Mouse (Mus musculus) monocyte, adult 5-6 weeks (primary cell): ENCODE data around the gene Ubap1l. TPM values are rescaled to one million over a fixed set of nuclear protein-coding genes. Genes with fewer than 3 reads are reported as not detected.

Experiments
- ATAC-seq: fragments of 153-309, 156-312 bp; replicated peaks from 2 replicates; pipeline ENCODE4 v1.8.0; 2017; ENCODE audit warnings: mild to moderate bottlenecking; ENCODE audit not compliant: low TSS enrichment, insufficient number of reproducible peaks, severe bottlenecking, poor library complexity, low FRiP score
- total RNA-seq: library from RNA; stranded (forward); fragments of 200-1000, 200-491, 200-594 nt; gene quantifications from 3 replicates; pipeline ENCODE4 v1.2.3, GENCODE M21; 2017

The Ubap1l gene
- total RNA-seq, 1 experiment from 2014 or later = not detected

- peak; percentile 34; the same call in 1 of the 2 replicates for ATAC-seq
These were observed 43.7 kb downstream of the Ubap1l start for GRCm38 (mm10) chr9:65404331-65405183.

DNA sequence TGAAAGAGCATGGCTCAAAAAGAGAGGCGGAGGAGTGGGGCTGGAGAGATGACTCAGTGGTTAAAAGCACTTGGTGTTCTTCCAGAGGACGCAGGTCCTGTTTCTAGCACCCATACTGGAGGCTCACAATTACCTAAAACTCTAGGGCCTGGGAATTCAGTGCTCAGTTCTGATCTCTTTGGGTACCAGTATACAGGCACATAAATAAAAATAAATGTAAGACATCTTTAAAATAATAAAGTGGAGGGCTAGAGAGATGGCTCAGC is 44.3 kb downstream of the Ubap1l start:
- no peak for ATAC-seq

- ATAC-seq = no peak
These were observed 46.5 kb downstream of the Ubap1l start for GRCm38 (mm10) chr9:65407327-65407726.

DNA sequence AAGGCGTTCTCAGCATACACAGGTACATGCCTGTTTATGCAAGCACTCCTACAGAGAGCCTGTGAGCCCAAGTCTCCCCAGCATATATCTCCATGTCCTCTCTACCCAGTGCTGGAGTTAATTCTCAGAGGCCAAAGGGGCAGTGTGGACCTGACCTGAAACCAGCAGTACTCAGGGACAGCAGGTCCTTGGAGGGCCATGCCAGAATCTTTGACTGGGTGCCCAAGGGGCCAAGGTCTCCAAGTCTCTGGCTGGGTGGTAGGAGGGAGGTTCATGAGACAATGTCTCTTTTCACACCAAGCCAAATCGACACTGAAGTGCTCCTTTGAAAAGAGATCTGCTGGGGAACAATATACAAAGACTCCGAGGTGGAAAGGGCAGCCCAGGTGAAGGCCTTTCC is 47.0 kb downstream of the Ubap1l start:
- ATAC-seq = no peak

DNA sequence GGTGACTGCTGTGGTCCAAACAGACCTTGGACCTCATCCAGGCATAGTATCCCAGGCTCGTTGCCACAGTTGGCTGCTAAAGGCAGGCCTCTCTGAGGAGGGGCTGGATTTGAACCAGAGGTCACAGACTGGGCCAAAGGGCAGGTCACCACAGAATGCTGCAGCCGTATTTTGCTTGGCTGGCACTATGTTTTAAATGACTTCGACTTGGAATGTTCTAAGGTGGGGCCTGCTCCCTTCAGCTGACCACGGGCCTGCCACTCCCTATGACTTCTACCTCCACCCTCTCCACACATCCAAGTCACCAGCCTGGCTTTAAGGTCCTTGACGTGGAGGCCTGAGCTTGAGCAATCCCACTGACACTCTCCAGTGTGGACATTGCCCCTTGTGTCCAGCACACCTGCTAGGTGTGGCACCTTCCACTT is 48.0 kb downstream of the Ubap1l start:
- no peak for ATAC-seq

DNA sequence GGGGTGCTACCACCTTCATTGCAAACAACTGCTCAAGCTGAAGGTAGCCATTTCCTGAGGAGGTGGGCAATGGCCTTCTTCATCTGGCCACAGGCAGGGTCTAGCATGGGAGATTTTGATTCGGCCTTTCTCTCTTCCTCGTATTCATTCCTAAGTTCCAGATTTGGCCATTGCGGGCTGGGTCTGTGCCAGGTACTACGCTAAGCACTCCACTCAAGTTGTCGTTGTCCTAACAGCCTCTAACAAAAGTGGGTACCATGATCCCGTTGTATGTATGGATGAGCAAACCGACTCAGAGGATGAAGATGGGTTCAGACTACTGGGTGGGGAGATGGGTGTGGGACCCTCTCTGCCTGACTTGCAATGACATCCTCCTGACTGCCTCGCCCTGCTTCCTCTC is 49.5 kb downstream of the Ubap1l start:
- no peak for ATAC-seq

DNA sequence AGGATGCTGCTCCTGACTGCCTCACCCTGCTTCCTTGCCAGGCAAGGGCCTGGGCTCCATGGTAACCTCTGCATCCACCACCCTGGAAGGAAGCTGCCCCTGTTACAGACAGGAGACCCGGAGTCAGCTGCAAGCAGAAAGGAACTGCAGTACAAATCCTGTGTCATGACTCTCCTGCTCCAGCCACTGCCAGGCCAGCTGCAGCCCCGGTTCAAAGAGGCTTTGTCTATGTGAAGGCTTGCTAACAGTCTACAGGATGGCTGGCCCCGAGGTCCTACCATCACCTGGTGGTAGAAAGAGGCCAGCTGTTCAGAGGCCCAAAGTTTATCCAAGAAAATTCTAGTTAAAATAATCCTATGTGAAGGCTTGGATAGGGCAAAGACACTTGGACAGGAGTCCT is 50.5 kb downstream of the Ubap1l start:
- ATAC-seq = no peak

DNA sequence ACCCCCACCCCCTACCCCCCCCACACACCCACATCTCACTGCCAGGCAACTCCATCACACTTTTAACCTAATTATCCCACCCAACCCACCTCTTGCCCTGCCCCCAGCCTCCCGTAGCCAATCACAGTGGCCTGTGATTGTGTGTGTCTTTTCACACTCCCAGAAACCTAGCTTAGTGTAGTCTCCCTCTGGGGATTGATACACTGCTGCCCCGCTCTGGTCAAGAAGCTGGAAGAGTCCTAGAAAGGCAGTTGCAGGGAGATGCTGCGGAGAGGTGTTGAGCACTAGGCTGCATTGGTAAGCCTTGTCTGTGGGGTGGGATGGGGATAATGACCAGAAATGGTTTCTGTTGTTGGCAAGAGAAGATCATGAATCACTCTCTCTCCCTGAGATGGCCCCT is 56.9 kb downstream of the Ubap1l start:
- ATAC-seq = no peak

DNA sequence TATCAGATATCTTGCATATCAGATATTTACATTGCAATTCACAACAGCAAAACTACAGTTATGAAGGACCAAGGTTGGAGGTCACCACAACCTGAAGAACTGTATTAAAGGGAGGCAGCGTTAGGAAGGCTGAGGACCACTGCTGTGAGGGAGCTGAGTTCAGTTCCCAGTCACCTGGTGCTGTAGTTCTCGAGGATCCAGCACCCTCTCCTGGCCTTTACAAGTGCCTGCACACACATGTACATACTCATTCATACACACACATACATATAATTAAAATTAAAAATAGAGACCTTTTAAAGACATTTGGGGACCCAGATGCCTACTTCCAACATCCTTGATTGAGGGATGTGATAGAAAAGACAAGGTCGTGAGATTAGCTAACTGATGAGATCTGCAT is 58.8 kb downstream of the Ubap1l start:
- ATAC-seq = no peak

GRCm38 (mm10) chr9:65422760-65423501 is 62.1 kb downstream of the Ubap1l start, which contains the start of gene Slc51b:
Slc51b (minus strand) TSS chr9:65422955.
- ATAC-seq = no peak

DNA sequence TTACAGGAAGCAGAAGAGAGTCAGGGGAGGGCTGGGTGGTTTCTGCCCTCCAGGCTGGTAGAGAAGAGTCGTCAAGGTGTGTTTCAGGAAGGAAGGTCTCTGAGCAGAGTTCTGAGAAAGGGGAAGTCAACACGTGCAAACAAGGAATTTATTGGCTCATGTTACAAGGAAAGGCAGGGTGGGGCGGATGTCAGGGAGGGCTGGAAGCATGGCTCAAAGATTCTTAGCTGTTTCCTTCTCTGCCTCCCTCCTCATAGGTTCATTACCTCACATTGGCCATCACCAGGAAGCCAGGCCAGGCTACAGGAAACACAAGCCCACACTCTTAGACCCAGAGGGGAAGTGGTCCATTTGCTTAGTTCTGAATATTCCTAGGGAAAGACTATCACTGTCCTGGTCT is 63.6 kb downstream of the Ubap1l start:
- ATAC-seq = no peak

DNA sequence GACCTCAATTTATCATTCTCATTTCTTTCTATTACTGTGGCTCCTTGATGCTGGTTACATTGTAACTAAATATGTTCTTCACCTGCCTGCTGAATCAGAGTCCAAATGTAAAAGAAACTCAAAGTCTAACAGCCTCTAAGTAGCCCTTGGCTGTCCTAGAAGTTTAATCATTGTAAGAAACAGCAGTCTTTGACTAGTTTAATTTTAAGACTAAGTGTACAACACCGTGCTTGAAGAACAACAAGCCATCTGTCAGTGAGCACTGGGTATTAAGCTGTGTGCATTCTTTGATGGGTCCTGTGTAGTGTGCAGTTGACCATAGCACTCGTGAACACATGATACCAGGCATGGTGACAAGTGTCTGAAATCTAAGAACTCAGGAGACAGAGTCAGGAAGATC is 66.7 kb downstream of the Ubap1l start:
- ATAC-seq = no peak

DNA sequence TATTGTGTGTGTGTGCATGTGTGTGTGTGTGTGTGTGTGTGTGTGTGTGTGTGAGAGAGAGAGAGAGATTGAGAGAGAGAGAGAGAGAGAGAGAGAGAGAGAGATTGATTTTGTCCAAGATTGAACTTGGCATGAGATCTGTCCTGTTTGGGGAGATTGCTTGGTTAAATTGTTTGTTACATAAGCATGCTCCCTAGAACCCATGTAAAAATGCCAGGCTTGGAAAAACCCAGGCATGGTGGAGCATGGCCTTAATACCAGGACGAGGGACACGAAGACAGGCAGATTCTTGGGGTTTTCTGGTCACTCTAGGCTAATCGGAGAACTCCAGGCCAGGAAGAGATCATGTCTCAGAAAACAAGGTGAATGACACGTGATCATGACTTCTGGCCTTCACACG is 67.2 kb downstream of the Ubap1l start:
- no peak for ATAC-seq

Other genes starting within 250 kb of the Ubap1l start
- gene Igdcc3, start 219.9 kb upstream of the Ubap1l start, total RNA-seq = not detected in 3 replicates
- 1.9 to 3.1 TPM (median 2.3 TPM) in 3 replicates for gene Parp16, start 165.7 kb upstream of the Ubap1l start, total RNA-seq
- not detected in 3 replicates for gene Cilp, start 95.9 kb upstream of the Ubap1l start, total RNA-seq
- gene Clpx, start 66.8 kb upstream of the Ubap1l start, total RNA-seq = 38.0 to 44.2 TPM (median 39.6 TPM) in 3 replicates
- 16.3 to 44.7 TPM (median 24.6 TPM) in 3 replicates for gene Pdcd7, start 14.9 kb upstream of the Ubap1l start, total RNA-seq
- 0.29 TPM in 1 of 3 replicates, not detected in the others for gene Kbtbd13, start 30.6 kb downstream of the Ubap1l start, total RNA-seq
- gene Rasl12, start 37.5 kb downstream of the Ubap1l start, total RNA-seq = 0.95 to 15.8 TPM (median 4.8 TPM) in 3 replicates
- not detected in 3 replicates for gene Slc51b, start 61.9 kb downstream of the Ubap1l start, total RNA-seq
- gene Mtfmt, start 74.7 kb downstream of the Ubap1l start, total RNA-seq = 11.0 to 16.0 TPM (median 14.8 TPM) in 3 replicates
- gene Spg21, start 99.9 kb downstream of the Ubap1l start, total RNA-seq = 55.6 to 62.9 TPM (median 60.9 TPM) in 3 replicates
- gene Ankdd1a, start 159.2 kb downstream of the Ubap1l start, total RNA-seq = 3.5 to 6.1 TPM (median 3.8 TPM) in 3 replicates
- gene Plekho2, start 219.0 kb downstream of the Ubap1l start, total RNA-seq = 103 to 136 TPM (median 112 TPM) in 3 replicates
- gene Pif1, start 226.1 kb downstream of the Ubap1l start, total RNA-seq = 0.21 TPM in 1 of 3 replicates, not detected in the others